Mouse (Mus musculus): ENCODE results near the gene AU022252.

DNA sequence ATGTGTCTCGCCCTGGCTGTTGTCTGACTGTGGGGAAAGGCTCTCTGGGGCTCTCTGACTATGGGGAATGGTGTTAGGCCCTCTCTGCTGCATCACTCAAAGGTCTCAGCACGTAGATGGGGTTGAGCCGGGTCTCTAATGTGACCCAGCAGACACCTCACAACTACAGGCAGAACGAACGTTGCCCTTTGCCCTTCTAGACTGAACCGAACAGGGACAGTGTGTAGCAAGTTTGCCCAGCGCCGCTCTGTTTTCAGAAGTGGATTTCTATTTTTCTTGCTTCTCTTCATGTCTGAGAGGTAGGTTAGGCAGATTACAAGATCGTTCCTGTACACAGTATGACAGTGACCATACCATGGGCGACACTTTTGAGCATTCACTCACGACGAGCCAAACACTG, 10.1 kb upstream of the AU022252 start:
- TF ChIP-seq CTCF (IDR thresholded peaks at IDR 0.05; ENCODE audit: borderline replicate concordance, insufficient read depth, low read length) (no peak), POLR2A (IDR thresholded peaks at IDR 0.05; ENCODE audit: low read depth, low read length) (no peak)
